Mouse (Mus musculus) liver, embryonic 14.5 days (tissue): ENCODE data around the gene Ficd.

ENCODE experiments used
- CTCF ChIP-seq: IDR thresholded peaks from 2 replicates; pipeline ENCODE4 v1.5.1; 2016; ENCODE audit warnings: antibody characterized with exemption, low read depth, control low read depth
- EP300 ChIP-seq: IDR thresholded peaks from 2 replicates; pipeline ENCODE4 v1.6.1; 2016; ENCODE audit warnings: antibody characterized with exemption, low read depth

DNA sequence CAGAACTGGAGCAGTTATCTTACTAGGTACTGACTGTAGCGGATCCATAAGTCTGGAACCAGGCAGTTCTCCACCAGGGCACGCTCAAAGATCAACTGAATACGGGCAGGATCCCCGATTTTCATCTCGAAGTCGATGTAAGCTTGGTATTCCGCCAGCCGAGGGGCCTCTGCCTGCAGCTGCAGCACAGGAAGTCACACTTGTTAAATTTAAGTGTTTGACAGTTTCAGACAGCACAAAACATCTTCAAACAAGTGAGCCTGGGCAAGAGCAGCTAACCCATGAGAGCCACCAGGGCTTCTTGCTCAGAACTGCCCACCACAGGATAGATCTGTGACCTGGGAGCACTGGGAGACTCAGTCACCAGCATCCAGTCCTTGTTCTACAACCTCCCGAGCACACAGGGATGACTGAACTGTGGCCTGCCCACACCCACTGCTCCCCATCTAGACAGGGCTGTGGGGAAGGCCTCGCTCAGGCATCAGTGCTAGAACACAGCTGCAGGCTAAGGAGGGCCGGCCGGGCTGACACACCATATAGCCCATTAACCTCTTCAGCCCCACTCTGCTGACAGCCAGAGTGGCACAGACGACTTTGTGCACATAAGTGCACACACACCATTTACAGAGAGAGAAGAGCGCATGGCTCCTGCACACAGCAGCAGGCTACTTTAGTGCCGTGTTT is 19.9 kb downstream of the Ficd start:
- no peak for TF ChIP-seq CTCF
- no peak for TF ChIP-seq EP300
